Mouse (Mus musculus) cerebellum, adult 2 months (tissue): ENCODE measurements at regions not wholly inside any gene's neighbourhood (a gene's known extent, or its start where the extent isn't known, plus 50 kb on each side); places are given as distances from the start of the nearest gene placed in this dataset.

Source experiments
- CTCF ChIP-seq: fragments of 200-500 bp; IDR thresholded peaks from 2 replicates; pipeline ENCODE4 v1.5.1; 2011; ENCODE audit warnings: low read depth, mild to moderate bottlenecking, control low read depth, low read length, moderate library complexity, borderline replicate concordance; ENCODE audit not compliant: insufficient read depth
- POLR2A ChIP-seq: fragments of 200-500 bp; IDR thresholded peaks from 2 replicates; pipeline ENCODE4 v1.6.1; 2011; ENCODE audit warnings: low read length, control low read depth, borderline replicate concordance; ENCODE audit not compliant: insufficient read depth

DNA sequence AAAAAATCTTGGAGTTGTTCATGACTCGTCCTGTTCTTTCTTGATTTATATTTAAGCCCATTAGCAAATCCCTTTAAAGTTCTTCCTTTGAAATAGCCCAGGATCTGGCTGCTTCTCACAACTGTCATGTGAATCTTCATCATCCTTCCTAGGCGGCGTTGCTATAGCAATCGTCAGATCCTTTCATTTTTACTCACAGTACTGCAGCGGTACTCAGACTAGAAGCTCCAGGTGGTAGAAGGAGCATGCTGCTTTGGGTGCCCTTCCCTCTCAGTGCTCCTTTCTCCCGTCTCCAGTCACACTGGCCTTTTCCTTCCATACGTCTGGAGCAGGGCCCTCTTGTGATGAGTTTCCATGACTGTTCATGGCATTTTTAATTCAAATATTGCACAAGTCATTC lies 93.1 kb downstream of the Gm10260 start:
- TF ChIP-seq CTCF (no peak), POLR2A (no peak)
